Mouse (Mus musculus) frontal cortex, postnatal 36 days (tissue): ENCODE measurements around the gene Fsip1.
A peak's percentile ranks its signal among the peaks of the same experiment; 100 is the strongest.
"Not testable (repeated sequence)": the region's sequence is repeated elsewhere in the genome, so short reads cannot be mapped to it uniquely, and the experiment has no call there.

Experiments used
- DNase-seq, 2 experiments: peaks; one replicate each; pipeline ENCODE4 v3.0.0; 2022; ENCODE audit warnings: low spot score in 2 of 2

Fsip1 gene

DNA sequence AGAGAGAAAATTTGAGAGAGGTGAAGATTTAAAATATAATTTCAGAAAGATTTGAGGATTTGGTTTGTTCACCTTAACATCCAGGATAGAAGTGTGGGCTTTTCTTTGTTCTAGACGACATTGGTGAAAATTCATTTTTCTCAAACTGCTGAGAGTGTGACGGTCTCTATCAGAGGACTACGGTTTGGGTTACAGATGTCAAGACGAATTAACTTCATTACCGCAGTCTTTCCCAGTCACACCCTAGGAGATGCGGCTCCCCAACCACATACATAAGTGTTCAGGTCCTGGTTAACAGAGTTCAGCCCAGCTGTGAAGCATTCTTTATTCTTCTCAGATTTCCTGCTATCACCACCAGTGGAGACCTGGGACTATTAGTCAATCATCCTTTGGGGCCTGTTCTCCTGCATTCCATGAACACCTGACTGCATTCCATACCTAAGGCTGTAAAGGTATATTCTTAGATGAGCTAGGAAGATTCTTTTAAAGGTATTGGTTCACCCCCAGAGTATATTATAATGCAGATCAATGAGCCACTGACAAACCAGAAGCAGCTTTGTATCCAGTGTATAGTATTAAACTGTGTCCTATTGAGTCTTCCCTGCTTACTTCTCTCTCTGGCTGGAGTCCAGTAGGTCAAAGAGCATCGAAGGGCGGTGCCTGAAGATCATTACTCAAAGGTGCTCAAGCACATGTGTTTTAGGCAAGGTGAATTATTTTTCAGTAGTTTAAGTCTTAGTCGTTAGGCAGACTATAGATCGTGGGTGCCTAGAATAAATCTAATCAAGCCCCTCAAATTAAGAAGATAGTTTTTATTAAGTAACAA, 82.0 kb downstream of the Fsip1 start:
- no peak for DNase-seq

DNA sequence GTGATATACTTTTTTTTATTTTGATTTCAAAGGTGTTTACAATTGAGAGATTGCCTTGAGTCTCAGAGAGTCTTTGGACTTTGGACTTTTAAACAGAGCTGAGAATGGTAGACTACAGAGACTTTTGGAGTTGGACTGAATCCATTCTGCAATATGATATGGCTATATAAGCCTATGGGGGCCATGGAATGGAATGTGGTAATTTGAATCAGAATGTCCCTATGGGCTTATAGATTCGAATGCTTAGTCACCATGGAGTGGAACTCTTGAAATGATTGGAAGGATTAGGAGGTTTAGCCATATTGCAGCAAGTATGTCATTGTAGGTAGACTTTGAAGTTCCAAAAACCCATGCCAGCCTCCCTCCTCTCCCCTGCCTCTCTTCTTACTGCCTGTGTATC, 88.5 kb downstream of the Fsip1 start:
- no peak for DNase-seq

DNA sequence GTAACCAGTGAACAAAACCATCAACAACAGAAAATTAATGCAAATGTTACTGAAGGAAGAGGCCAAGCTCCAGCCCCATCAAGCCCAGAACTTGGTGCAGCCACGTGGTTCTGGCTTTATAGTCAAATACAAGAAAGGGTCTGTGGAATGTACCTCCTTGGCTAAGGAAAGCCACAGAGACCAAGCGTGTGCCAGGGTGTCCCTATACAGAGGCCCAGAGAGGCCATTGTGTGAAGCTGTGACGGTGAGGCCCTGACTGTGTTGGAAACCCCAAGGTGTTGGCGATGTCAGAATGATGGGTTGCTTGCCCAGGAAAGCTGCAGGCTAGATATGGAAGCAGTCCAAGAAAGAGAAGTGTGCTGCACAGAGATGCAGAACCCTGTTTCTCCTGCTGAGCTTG, 89.0 kb downstream of the Fsip1 start:
- DNase-seq: no peak

DNA sequence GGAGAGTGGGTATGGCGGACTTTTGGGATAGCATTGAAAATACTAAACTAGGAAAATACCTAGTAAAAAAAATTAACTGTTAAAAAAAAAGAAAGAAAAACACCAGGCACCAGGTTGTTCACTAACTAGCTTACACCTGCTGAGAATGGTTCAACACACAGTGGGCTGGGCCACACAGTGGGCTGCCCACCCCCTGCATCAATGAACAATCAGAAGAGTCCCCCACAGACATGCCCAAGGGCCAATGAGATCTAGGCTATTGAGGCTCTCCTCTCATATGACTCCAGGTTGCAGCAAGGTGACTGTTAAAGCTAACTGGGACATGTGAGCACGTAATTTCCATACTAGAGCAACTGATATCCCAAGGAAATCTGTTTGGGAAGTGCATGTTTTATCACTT, 91.1 kb downstream of the Fsip1 start:
- no peak for DNase-seq

DNA sequence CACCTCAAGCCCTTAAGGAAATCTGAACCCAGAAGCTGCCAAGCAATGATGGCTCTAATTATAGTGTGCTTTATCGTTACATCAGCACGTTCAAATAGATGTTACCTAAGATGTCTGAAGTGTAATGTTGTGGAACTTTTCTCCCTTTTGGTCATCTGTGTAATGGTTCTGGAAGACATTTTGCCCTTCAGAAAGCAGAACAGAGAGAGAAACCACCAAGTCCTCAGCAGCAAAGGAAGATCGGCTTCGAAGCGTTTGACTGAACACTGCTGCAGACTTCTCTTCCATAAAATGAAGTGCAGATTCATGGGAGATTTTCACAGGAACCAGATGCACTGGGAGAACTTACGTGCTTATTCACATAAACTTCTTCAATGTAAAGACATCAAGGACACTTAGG, 92.6 kb downstream of the Fsip1 start:
- no peak for DNase-seq

DNA sequence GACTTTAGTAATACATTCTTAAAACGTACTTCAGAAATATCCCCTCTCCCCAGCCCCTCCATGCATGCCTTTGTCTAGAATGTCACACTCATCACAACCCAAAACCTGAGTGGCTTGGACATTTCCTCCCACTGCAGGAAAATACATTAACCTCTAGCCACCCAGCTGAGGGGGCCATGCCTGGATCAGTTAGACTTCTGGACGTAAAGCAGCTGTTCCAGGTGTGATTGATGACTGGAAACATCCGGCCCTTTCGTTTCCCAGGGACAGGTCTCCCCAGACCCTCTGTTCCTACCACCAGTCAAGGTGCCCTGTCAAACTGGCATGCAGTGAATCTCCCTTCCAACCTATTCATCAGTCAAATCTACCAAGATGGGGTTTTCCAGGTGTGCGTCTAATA, 94.3 kb downstream of the Fsip1 start:
- DNase-seq: no peak

DNA sequence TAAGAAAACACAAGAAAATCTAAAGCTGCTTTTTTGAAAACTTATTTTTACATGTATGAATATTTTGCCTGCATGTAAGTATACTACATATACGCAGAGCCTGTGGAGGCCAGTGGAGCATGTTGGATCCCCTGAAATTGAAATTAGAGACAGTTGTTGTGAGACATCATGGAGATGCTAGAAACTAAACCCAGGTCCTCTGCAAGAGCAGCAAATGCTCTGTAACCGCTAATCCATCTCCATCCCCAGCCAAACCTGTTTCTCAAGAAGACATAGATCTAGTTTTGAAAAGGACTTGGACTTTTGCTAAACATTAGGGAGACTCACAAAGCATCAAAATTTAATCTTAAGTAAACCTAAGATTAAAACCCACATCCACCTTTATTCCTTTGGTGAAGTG, 95.8 kb downstream of the Fsip1 start:
- no peak for DNase-seq

DNA sequence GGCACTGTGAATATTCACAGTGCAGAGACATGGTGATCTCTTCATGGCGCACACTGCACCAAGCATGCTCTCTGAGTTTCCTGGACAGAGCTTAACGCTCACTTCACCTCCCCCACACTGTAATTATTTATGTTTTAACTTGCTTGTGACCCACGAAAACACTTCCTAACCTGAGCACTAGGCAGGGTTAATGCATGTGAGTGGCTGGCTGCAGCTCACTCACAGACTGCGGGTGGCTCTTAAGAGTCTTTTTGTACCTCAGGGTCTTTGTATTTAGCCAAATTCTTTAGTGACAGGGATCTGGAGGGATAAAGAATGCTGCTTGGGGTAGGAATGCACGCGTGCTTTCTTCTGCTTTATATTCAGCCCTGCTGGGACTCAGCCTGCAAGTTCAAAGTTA, 96.2 kb downstream of the Fsip1 start:
- DNase-seq: no peak

DNA sequence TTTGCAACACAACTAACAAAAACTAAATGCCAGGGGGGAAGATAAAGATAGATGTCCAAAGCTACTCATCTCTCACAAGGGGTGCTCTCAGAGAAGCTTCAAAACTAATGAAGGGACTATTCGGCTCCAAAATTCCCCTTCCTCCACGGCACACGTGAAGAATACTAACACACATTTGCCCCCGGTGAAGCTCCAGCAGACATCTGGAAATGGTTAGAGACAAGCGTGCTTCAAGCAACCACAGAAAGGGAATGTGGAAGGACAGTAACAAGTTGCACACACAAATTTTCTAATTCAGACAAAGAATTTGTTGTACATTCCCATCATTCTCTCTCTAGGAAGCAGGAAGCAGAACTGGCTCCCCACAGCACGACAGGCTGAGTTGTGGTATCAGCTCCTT, 97.6 kb downstream of the Fsip1 start:
- DNase-seq: no peak

DNA sequence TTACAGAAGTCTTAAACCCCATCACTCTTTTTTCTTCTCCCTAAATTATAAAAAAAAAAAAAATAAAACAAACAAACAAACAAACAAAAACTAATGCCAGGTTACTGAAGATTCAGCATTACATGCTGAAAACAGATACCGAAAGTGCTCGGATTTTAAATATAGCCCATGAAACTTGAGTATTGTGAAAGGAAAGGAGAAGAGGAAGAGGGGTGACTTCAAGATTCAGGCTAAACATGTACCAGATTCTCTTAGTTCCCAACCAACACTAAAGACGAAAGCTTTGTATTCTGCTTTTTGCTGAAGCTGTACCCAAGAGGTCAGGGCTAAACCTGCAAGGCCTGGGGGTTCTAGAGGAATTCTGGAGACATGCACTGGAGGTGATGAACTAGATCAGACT, 98.7 kb downstream of the Fsip1 start:
- DNase-seq: no peak

DNA sequence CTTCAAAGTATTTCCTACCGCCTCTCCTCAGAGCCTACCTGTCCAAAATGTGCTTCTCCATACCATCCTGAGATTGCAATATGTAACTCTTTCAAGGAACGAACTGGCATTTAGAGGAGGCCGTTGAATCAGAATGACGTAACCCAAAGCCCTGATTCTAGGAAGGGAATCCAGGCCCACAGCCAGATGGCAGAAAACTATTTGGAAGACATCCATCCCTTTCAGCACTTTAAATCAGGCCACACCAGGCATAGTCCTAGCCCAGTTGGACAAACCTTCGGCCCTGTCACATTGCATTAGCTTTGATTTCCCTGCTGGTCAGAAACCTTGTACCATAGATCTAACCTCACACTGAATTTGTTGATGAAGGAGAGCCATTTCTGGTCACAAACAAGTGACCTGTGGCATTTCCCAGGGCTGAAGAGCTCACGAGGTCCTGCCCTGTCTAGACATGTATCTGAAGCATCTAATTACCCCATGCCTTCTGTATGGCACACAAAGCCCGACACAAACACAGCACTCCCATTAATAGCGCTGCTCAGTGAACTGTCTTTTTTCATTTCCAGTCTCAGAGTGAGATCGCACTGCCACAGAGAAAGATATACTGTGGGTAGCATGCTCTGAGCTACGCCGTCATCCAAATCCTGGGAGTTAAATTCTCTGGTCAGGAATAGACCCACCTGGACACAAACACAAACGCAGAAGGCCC, 106.8 kb downstream of the Fsip1 start:
- peak; percentile 48 to 78 for DNase-seq

DNA sequence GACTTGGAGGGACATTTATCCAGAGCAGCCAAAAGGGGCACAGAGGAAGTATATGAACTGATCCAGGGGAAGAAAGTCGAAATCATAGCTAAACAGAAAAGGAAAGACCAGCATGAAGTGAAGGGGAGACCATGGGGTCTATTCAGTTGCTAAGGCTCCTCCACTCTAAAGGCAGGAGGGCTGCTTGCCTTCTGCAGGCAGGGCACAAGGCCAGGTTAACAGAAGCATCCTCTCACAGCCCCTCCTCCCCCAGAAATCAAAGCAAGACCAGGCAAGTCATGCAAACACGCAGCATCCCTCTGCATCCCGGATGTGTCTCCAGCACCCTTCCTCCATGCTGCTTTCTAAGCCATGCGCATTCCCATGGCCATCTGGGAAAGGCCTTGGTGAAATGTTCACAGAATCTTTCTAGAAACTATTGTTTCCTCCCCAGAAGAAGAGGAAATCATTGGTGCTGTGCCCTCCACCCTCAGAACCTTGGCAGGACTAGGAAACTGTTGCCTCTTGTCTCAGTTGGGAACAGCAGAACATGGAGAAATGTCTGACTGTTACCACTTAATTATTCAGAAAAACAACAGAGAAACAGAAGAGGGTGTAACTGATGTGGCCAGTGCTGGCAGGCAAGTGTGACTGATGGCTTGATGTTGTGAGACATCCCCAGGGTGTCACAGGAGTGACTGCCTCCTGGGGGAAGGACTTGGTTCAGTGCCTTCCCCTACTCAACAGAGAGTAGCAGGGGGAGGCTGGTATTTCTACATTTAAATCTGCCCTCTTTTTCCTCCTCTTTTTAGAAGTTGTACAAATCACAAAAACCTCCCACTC, 108.2 kb downstream of the Fsip1 start:
- no peak for DNase-seq

DNA sequence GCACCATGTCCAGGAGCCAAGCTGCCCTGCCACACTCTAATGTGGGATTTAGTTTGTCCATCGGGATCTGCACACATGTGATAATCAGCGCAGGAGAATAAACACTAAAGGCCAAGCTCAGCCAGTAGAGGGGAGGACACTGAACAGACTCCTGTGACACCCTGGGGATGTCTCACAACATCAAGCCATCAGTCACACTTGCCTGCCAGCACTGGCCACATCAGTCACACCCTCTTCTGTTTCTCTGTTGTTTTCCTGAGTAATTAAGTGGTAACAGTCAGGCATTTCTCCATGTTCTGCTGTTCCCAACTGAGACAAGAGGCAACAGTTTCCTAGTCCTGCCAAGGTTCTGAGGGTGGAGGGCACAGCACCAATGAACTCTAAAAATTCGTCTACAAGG, 109.0 kb downstream of the Fsip1 start:
- not testable (repeated sequence) for DNase-seq

DNA sequence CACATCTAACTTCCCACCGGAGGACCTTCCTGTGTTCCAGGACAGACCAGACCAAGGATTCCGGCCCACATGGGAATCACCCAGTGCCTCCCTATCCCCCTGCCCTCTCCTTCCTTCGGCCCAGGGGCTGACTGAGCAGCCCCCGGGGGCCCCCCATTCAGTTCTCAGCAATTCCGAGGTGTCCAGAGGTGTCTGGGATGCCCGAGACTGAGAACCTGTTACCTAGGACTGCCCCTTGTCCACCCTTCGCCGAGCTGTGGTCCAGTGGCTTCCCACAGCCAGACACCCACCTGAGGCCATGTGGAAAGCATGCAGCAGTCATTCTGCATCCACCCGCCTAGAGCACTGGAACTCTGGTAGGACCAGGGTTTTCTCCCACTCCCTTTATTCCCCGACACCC, 115.1 kb downstream of the Fsip1 start:
- no peak for DNase-seq

DNA sequence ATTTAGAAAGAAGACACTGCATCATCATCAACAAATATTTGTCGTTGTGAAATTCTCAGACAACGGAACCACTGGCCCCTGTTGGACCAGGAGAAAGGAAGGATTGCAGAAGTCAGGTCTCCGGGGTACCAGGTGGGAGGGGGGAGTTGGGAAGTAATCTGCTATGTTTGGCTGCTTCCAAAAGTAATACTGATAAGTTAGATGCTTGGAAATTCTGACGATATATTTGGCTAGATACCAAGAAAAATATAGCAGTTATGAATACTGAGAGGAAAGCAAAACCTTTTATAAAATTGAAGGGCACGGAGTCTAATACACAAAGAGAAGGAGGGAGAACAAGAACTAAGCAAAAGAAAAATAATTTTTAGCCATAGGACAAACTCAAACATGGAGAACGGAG, 117.5 kb downstream of the Fsip1 start:
- DNase-seq: no peak

DNA sequence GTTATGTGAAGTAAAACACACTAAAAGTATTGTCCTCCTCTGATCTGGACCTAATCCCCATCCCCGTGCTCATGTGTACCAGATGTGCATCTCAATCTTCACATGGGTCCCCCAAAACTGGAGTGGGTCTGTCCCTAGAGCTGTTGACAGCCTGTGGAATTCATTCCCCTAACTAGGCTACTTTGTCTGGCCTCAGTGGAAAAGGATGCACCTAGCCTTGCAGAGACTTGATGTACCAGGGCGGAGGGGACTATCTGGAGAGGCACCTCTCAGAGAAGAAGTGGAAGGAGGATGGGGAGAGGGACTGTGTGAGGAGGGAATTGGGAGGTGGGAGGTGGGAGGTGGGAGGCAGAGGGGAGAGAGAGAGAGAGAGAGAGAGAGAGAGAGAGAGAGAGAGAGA, 119.0 kb downstream of the Fsip1 start:
- DNase-seq: no peak

DNA sequence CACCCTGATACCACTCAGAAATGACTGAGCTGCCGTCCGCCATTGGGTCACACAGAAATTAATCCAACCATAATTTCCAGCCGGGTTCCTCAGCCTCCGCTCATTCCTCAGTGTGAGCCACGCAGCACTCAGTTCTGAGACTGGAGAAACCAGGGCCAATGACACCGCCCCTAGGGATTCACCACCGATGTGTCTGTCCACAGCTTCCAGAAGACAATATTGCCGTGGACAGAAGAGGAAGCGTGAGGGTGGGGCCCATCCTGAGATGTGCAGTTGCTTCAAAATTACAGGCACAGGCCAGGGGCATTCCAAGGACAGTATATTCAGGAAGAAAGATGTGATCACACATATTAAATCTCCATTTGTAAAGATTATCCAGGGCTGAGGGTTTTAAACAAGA, 119.7 kb downstream of the Fsip1 start:
- DNase-seq: no peak

DNA sequence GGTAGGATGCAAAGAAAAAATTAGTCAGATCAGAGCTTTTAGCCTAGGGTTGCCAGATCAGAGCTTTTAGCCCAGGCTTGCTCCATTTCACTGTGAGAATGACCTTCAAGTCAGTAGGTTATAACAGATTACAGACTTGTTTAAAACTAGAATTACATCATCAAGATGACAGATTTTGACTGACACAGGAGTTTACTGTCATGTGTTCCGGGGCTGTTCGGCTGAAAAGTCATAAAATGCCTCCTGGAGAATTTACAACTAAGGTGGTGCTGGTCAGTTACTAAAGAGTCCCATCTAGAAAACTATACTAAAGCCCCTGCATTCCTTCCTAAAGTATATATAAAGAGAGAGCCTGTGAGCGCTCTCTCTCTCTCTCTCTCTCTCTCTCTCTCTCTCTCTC, 128.5 kb downstream of the Fsip1 start:
- DNase-seq: no peak

DNA sequence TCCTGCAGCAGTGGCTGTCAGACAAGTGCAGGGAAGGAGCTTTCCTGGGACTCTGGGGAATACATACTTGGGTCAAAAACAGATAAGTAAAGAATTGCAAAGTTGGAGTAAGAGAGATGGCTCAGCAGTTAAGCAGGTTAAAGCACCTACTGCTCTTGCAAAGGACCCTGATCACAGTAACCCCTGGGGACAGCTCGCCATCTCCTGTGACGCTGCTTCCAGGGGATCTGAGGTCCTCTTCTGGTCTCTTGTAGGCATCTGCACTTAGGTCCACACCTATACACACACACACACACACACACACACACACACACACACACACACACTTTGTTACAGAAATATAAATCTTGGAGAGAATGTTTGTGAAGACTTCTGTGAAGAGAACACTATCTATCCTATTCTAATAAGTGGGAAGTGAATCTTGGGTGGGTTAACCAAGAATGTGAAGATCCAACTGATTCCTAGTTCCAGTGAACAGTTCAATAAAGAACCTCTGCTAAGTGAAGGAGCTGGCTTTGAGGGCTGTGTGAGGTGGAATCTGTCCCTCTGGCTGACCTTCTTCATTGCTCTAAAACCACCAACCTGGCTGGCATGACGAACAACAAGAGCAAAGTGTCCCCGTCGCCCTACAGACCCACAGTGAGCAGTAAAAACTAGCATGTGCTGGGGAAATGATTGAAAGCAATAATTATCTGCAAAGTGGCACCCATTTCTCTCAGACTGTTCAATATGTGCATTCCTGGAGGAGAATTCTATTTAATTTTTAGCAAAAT, 129.1 kb downstream of the Fsip1 start:
- no peak for DNase-seq

DNA sequence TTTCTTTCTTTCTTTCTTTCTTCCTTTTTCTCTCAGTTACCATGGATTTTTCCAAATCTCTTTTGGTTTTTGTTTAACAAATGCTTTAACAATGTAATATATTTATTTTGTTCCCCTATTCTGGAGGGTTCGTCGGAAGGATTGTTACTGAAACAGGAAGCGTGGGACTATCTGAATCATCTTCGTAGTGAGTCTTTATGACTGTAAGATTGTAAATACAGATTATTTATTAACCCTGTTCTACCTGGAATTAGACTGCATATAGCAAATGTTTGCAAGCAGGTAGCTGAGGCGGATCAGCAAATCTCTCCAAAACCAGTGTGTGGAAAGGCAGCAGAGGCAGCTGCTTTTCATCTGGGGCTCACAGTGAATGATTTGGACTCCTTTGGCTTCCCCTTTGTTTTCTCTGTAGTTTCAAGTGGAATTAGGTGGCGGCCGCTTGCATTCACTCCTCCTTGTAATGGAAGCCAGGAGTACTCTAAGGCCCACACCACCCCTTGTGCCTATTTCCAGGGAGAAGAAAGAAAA, 130.8 kb downstream of the Fsip1 start:
- no peak for DNase-seq

DNA sequence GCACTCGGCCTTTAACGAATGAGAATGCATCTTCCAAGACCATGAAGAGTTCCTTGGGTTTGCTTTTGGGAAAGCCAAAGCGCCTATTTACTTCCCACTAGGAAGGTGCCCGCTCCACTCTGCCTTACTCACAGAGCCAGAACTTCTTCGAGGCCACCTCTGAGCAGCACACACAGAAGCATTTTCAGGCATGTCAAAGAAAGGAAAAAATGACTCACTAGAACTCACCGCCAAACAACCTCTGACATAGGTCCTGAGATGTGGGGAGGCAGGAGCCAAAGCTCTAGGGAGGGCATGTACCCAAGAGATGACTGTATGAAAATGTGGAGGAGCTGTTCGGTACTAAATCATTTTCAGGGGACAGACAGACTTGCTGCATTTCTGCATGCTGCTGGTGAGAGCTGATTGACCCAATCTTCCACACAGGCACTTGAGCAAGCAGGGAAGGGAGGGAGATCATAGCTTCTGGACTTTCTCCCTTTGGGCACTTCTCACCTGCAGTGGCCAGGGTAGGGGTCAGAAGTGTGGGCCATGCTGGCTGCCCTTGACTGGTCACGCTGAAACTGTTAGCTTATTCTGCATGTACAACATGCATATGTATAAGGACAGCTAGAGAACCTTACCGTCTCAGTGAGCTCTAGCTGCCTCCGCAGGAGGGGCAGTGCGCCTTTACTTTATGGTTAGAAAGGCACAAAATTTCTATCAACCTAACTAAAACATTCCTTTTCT, 131.4 kb downstream of the Fsip1 start:
- DNase-seq: no peak
